Mouse (Mus musculus): ENCODE measurements at regions not wholly inside any gene's neighbourhood (a gene's known extent, or its start where the extent isn't known, plus 50 kb on each side); places are given as distances from the start of the nearest gene placed in this dataset.

- H3K4me1 ChIP-seq (ENCODE audit: control insufficient read depth, insufficient read depth, low read length): no peaks in the 10 kb centered on the region
- no peak overlapping the region for H3K4me3 ChIP-seq (ENCODE audit: control insufficient read depth, low read depth, low read length)
- TF ChIP-seq CTCF (IDR thresholded peaks at IDR 0.05; ENCODE audit: control insufficient read depth, insufficient read depth, insufficient replicate concordance, low read depth, low read length) (no peak), POLR2A (IDR thresholded peaks at IDR 0.05; ENCODE audit: control insufficient read depth, low read depth, low read length) (no peak)
- H3K36me3 ChIP-seq (ENCODE audit: control insufficient read depth, insufficient read depth, low read length): no peaks in the 10 kb centered on the region
- no peaks in the 10 kb centered on the region for H3K27me3 ChIP-seq (ENCODE audit: control insufficient read depth, insufficient read depth, low read length)
- no peak overlapping the region for H3K27ac ChIP-seq (ENCODE audit: control insufficient read depth, insufficient read depth, low read depth, low read length)
These were observed 301.4 kb downstream of the Ice1 start for GRCm38 (mm10) chr13:70336069-70336468.

GRCm38 (mm10) chr13:70340437-70340836 is 297.0 kb downstream of the Ice1 start:
- Histone ChIP-seq H3K4me3 (ENCODE audit: control insufficient read depth, low read depth, low read length) (no peak overlapping the region), H3K4me1 (ENCODE audit: control insufficient read depth, insufficient read depth, low read length) (no peaks in the 10 kb centered on the region), H3K27ac (ENCODE audit: control insufficient read depth, insufficient read depth, low read depth, low read length) (no peak overlapping the region), H3K27me3 (ENCODE audit: control insufficient read depth, insufficient read depth, low read length) (no peaks in the 10 kb centered on the region), H3K36me3 (ENCODE audit: control insufficient read depth, insufficient read depth, low read length) (no peaks in the 10 kb centered on the region)
- TF ChIP-seq CTCF (IDR thresholded peaks at IDR 0.05; ENCODE audit: control insufficient read depth, insufficient read depth, insufficient replicate concordance, low read depth, low read length): no peak
- no peak for TF ChIP-seq POLR2A (IDR thresholded peaks at IDR 0.05; ENCODE audit: control insufficient read depth, low read depth, low read length)

GRCm38 (mm10) chr13:70343191-70343734 is 294.2 kb downstream of the Ice1 start:
- Histone ChIP-seq H3K27me3 (ENCODE audit: control insufficient read depth, insufficient read depth, low read length) (no peaks in the 10 kb centered on the region), H3K4me1 (ENCODE audit: control insufficient read depth, insufficient read depth, low read length) (no peaks in the 10 kb centered on the region), H3K4me3 (ENCODE audit: control insufficient read depth, low read depth, low read length) (no peak overlapping the region), H3K36me3 (ENCODE audit: control insufficient read depth, insufficient read depth, low read length) (no peaks in the 10 kb centered on the region), H3K27ac (ENCODE audit: control insufficient read depth, insufficient read depth, low read depth, low read length) (no peak overlapping the region)
- no peak for TF ChIP-seq POLR2A (IDR thresholded peaks at IDR 0.05; ENCODE audit: control insufficient read depth, low read depth, low read length)

- Histone ChIP-seq H3K4me3 (ENCODE audit: control insufficient read depth, low read depth, low read length) (no peak overlapping the region), H3K27ac (ENCODE audit: control insufficient read depth, insufficient read depth, low read depth, low read length) (no peak overlapping the region), H3K27me3 (ENCODE audit: control insufficient read depth, insufficient read depth, low read length) (no peaks in the 10 kb centered on the region), H3K4me1 (ENCODE audit: control insufficient read depth, insufficient read depth, low read length) (no peaks in the 10 kb centered on the region), H3K36me3 (ENCODE audit: control insufficient read depth, insufficient read depth, low read length) (no peaks in the 10 kb centered on the region)
- TF ChIP-seq POLR2A (IDR thresholded peaks at IDR 0.05; ENCODE audit: control insufficient read depth, low read depth, low read length): no peak
- no peak for TF ChIP-seq CTCF (IDR thresholded peaks at IDR 0.05; ENCODE audit: control insufficient read depth, insufficient read depth, insufficient replicate concordance, low read depth, low read length)
These were observed 293.5 kb downstream of the Ice1 start for GRCm38 (mm10) chr13:70343911-70344310.

- Histone ChIP-seq H3K27me3 (ENCODE audit: control insufficient read depth, insufficient read depth, low read length) (no peaks in the 10 kb centered on the region), H3K36me3 (ENCODE audit: control insufficient read depth, insufficient read depth, low read length) (no peaks in the 10 kb centered on the region), H3K27ac (ENCODE audit: control insufficient read depth, insufficient read depth, low read depth, low read length) (no peak overlapping the region), H3K4me3 (ENCODE audit: control insufficient read depth, low read depth, low read length) (no peak overlapping the region), H3K4me1 (ENCODE audit: control insufficient read depth, insufficient read depth, low read length) (no peaks in the 10 kb centered on the region)
- TF ChIP-seq POLR2A (IDR thresholded peaks at IDR 0.05; ENCODE audit: control insufficient read depth, low read depth, low read length): no peak
These were observed 293.1 kb downstream of the Ice1 start for GRCm38 (mm10) chr13:70344311-70344710.

GRCm38 (mm10) chr13:70348456-70348855 is 289.0 kb downstream of the Ice1 start:
- no peaks in the 10 kb centered on the region for H3K36me3 ChIP-seq (ENCODE audit: control insufficient read depth, insufficient read depth, low read length)
- H3K4me1 ChIP-seq (ENCODE audit: control insufficient read depth, insufficient read depth, low read length): no peaks in the 10 kb centered on the region
- H3K4me3 ChIP-seq (ENCODE audit: control insufficient read depth, low read depth, low read length): no peak overlapping the region
- TF ChIP-seq CTCF (IDR thresholded peaks at IDR 0.05; ENCODE audit: control insufficient read depth, insufficient read depth, insufficient replicate concordance, low read depth, low read length): no peak
- TF ChIP-seq POLR2A (IDR thresholded peaks at IDR 0.05; ENCODE audit: control insufficient read depth, low read depth, low read length): no peak
- no peaks in the 10 kb centered on the region for H3K27me3 ChIP-seq (ENCODE audit: control insufficient read depth, insufficient read depth, low read length)
- no peak overlapping the region for H3K27ac ChIP-seq (ENCODE audit: control insufficient read depth, insufficient read depth, low read depth, low read length)

GRCm38 (mm10) chr13:70348965-70349364 is 288.5 kb downstream of the Ice1 start:
- no peaks in the 10 kb centered on the region for H3K36me3 ChIP-seq (ENCODE audit: control insufficient read depth, insufficient read depth, low read length)
- H3K27me3 ChIP-seq (ENCODE audit: control insufficient read depth, insufficient read depth, low read length): no peaks in the 10 kb centered on the region
- H3K4me3 ChIP-seq (ENCODE audit: control insufficient read depth, low read depth, low read length): no peak overlapping the region
- H3K27ac ChIP-seq (ENCODE audit: control insufficient read depth, insufficient read depth, low read depth, low read length): no peak overlapping the region
- H3K4me1 ChIP-seq (ENCODE audit: control insufficient read depth, insufficient read depth, low read length): no peaks in the 10 kb centered on the region
- no peak for TF ChIP-seq POLR2A (IDR thresholded peaks at IDR 0.05; ENCODE audit: control insufficient read depth, low read depth, low read length)
- TF ChIP-seq CTCF (IDR thresholded peaks at IDR 0.05; ENCODE audit: control insufficient read depth, insufficient read depth, insufficient replicate concordance, low read depth, low read length): no peak

- TF ChIP-seq CTCF (IDR thresholded peaks at IDR 0.05; ENCODE audit: control insufficient read depth, insufficient read depth, insufficient replicate concordance, low read depth, low read length): no peak
- TF ChIP-seq POLR2A (IDR thresholded peaks at IDR 0.05; ENCODE audit: control insufficient read depth, low read depth, low read length): no peak
- Histone ChIP-seq H3K4me3 (ENCODE audit: control insufficient read depth, low read depth, low read length) (no peak overlapping the region), H3K27ac (ENCODE audit: control insufficient read depth, insufficient read depth, low read depth, low read length) (no peak overlapping the region), H3K36me3 (ENCODE audit: control insufficient read depth, insufficient read depth, low read length) (no peaks in the 10 kb centered on the region), H3K4me1 (ENCODE audit: control insufficient read depth, insufficient read depth, low read length) (no peaks in the 10 kb centered on the region), H3K27me3 (ENCODE audit: control insufficient read depth, insufficient read depth, low read length) (no peaks in the 10 kb centered on the region)
These were observed 267.8 kb downstream of the Ice1 start for GRCm38 (mm10) chr13:70369647-70370046.
